Mouse (Mus musculus) midbrain, embryonic 12.5 days (tissue): ENCODE data around the gene Capn3. TPM values are rescaled to one million over a fixed set of nuclear protein-coding genes. Genes with fewer than 3 reads are reported as not detected.

Experiments
- ATAC-seq: fragments of 200-750 bp; cut with Nextera tagmentation; 2 replicates; pipeline ENCODE4 v1.8.0; 2017; ENCODE audit warnings: low read depth, moderate TSS enrichment, moderate library complexity; ENCODE audit not compliant: low FRiP score
- H3K27ac ChIP-seq: fragments of 300-500 bp; sonication (generic); replicated peaks from 2 replicates; pipeline ENCODE4 v1.5.1; 2016; ENCODE audit warnings: mild to moderate bottlenecking
- H3K27me3 ChIP-seq: fragments of 300-500 bp; sonication (generic); 2 replicates; pipeline ENCODE4 v1.6.1; 2016; ENCODE audit warnings: mild to moderate bottlenecking
- H3K36me3 ChIP-seq: fragments of 300-500 bp; sonication (generic); 2 replicates; pipeline ENCODE4 v1.6.1; 2016
- H3K4me1 ChIP-seq: fragments of 300-500 bp; sonication (generic); 2 replicates; pipeline ENCODE4 v1.6.1; 2016
- H3K4me2 ChIP-seq: fragments of 300-500 bp; sonication (generic); replicated peaks from 2 replicates; pipeline ENCODE4 v1.6.1; 2016; ENCODE audit warnings: mild to moderate bottlenecking, moderate library complexity
- H3K4me3 ChIP-seq: fragments of 300-500 bp; sonication (generic); 2 replicates; pipeline ENCODE4 v1.5.1; 2016; ENCODE audit warnings: mild to moderate bottlenecking
- H3K9ac ChIP-seq: fragments of 300-500 bp; sonication (generic); replicated peaks from 2 replicates; pipeline ENCODE4 v1.6.1; 2016; ENCODE audit warnings: mild to moderate bottlenecking, moderate library complexity
- H3K9me3 ChIP-seq: fragments of 300-500 bp; sonication (generic); 2 replicates; pipeline ENCODE4 v1.6.1; 2016; ENCODE audit warnings: mild to moderate bottlenecking
- WGBS: fragments of 180-500 bp; shearing (Covaris S2); methylation state at CpG from one replicate; pipeline ENCODE4 v1.1.7; 2016; 5-methylcytosine and 5-hydroxymethylcytosine counted together
- polyA plus RNA-seq: library from polyadenylated mRNA; unstranded; fragments of >200 nt; fragmentation: Nextera tagmentation; extraction: Ambion mirVana; gene quantifications from 2 replicates; pipeline ENCODE4 v1.2.1, GENCODE M21; 2016

Gene Capn3
- polyA plus RNA-seq, 1 experiment from 2014 or later: 2.5 TPM

DNA sequence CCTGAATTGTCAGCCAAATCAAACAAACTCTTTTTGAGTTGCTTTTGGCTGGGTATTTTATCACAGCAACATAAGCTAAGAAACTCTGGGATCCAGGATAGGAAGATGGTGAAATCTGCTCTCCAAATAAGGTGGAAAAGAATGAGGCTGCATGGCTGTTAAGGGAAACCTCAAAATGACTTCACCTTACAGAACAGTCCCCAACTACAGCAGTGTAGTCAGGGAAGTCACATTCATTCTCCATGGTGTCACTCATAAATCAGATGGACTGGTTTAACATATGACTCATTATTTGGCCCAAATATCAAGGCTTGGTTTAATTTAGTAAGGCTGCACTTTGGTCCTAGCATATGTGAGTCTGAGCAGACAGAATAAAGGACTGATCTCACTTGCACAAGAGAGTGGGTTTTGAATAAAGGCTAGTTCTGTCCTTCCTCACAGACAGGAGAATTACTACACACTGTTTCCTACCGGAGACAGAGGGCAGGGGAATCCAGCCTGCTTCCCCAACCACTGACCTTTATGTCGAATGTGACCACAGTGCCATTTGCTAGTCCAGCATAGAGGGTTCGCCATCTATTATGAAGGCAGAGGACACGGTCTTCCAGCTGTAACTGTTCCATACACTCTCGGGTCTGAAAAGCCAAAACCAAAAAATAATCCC, 62.9 kb downstream of the Capn3 start:
- no peak overlapping the region for H3K27ac ChIP-seq
- ATAC-seq: no peak
- H3K4me1 ChIP-seq: no peaks in the 10 kb centered on the region
- no peak overlapping the region for H3K9ac ChIP-seq
- H3K27me3 ChIP-seq: no peaks in the 10 kb centered on the region
- H3K4me2 ChIP-seq: no peak overlapping the region
- H3K4me3 ChIP-seq: no peak overlapping the region
- peaks cover 91% of the 10 kb centered on the region for H3K36me3 ChIP-seq
- no peaks in the 10 kb centered on the region for H3K9me3 ChIP-seq
- WGBS: 88% methylated on average over 5 of the region's 5 CpGs

DNA sequence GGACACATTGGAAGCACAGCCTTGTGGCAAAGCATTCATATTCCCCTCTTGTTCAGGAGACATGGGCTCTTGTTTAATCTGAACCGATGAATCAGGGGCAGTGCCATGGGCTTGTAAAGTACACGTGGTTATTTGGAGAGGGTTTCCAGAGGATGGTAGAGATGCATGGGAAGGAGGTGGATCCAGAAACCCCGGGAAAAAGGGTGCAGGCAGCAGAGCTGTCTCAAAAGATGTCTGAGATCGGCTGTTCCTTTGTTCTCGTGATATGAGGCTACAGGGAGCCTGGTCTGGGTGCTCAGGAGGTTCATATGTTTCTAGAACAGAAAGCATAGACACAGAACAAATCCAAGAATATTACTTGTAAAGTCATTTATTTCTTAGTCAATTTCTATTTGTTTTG, 71.0 kb downstream of the Capn3 start:
- no peak for ATAC-seq
- no peaks in the 10 kb centered on the region for H3K27me3 ChIP-seq
- WGBS: 91% methylated on average over 5 of the region's 5 CpGs
- H3K4me3 ChIP-seq: no peak overlapping the region
- H3K27ac ChIP-seq: no peak overlapping the region
- H3K9me3 ChIP-seq: no peaks in the 10 kb centered on the region
- no peak overlapping the region for H3K9ac ChIP-seq
- H3K4me2 ChIP-seq: no peak overlapping the region
- peaks cover 94% of the 10 kb centered on the region for H3K36me3 ChIP-seq
- H3K4me1 ChIP-seq: no peaks in the 10 kb centered on the region

DNA sequence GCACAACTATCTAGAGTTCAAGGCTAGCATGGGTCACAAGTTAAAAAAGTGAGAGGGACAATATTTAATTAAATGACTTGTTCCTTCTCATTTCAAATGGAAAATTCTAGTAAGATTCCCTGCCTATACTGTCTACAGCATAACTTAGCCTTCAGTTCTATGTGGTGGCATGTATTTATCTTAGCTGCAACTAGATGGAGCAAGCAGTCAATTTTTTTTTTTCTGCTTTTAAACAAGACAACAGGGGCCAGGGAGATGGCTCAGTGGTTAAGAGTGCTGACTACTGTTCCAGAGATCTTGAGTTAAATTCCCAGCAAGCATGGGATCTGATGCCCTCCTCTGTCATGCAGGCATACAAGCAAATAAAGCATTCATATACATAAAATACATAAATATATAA, 73.7 kb downstream of the Capn3 start:
- no peaks in the 10 kb centered on the region for H3K9me3 ChIP-seq
- H3K4me2 ChIP-seq: no peak overlapping the region
- no peak overlapping the region for H3K27ac ChIP-seq
- H3K36me3 ChIP-seq: peaks cover 88% of the 10 kb centered on the region
- H3K9ac ChIP-seq: no peak overlapping the region
- H3K4me3 ChIP-seq: no peak overlapping the region
- H3K4me1 ChIP-seq: no peaks in the 10 kb centered on the region
- no peak for ATAC-seq
- no peaks in the 10 kb centered on the region for H3K27me3 ChIP-seq

DNA sequence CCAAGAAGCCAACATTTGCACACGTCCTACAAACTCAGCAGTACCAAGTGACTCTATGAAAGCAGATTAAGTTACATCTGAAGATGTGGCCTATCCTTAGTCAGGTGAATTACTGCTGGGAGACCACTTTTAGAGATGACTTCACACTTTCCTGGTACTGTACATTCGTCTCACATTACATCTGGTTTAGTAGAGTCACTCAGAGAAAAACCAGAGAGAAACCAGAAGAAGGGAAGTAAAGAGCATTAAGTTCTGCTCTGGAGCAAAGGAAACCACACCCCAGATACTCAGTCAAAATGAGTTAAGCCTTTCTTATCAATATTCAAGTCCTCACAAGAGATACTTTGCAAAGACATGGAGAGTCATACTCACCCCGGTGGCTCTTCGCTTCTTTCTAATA, 75.4 kb downstream of the Capn3 start:
- ATAC-seq: no peak
- no peak overlapping the region for H3K9ac ChIP-seq
- 95% methylated on average over 4 of the region's 4 CpGs for WGBS
- H3K36me3 ChIP-seq: peaks cover 88% of the 10 kb centered on the region
- no peaks in the 10 kb centered on the region for H3K9me3 ChIP-seq
- H3K4me1 ChIP-seq: no peaks in the 10 kb centered on the region
- no peak overlapping the region for H3K4me3 ChIP-seq
- H3K4me2 ChIP-seq: no peak overlapping the region
- H3K27me3 ChIP-seq: no peaks in the 10 kb centered on the region
- no peak overlapping the region for H3K27ac ChIP-seq

DNA sequence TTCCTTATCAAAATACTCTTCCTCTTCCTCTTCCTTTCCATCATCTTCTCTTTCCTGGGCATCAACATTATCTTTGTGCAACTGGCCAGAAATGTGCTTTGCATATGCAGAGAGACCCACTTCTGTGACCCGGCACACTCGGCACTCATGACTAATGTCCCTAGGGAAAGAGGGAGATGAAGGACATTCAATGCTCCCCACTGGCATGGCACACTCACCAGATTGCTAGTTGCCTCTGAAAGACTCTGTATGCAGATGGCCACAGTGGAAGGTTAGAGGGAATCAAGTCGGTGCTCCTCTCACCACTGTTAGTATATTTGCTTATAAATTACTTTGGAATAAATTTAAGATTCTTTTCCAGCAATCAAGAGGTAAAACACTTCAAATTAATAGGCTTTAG, 83.5 kb downstream of the Capn3 start:
- Histone ChIP-seq H3K9ac (no peak overlapping the region), H3K36me3 (peaks cover 23% of the 10 kb centered on the region), H3K27me3 (no peaks in the 10 kb centered on the region), H3K4me3 (no peak overlapping the region), H3K27ac (0 out of 2 replicates have a peak overlapping the region, but pooled peaks have one; percentile 7), H3K4me1 (0 out of 2 replicates have a peak, but pooled peaks cover 9% of the 10 kb centered on the region), H3K4me2 (no peak overlapping the region), H3K9me3 (no peaks in the 10 kb centered on the region)
- ATAC-seq: no peak
- WGBS: 83% methylated on average over 3 of the region's 3 CpGs

DNA sequence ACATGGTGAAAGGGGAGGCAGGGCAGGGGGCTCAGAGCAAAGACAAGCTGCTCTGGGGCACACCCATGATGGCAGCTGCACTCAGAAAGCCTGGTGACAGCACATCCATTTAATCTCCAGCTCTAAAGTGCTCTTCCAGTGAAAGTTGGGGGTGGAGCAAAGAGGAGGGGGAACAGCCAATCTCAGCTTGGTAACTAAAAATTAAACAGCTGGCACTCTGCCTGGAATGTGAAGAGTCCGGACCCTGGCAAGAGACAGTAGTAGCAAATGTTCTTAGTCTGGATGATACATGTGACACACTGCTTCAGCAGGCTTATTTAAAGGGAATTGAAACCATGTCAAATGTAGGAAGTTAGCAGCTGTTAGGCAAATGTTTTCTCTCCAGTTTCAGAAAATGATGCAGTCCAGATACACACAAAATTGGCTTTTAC, 84.0 kb downstream of the Capn3 start:
- peaks cover 19% of the 10 kb centered on the region for H3K36me3 ChIP-seq
- no peaks in the 10 kb centered on the region for H3K27me3 ChIP-seq
- no peak overlapping the region for H3K4me2 ChIP-seq
- 0 out of 2 replicates have a peak, but pooled peaks have one; percentile 38 for ATAC-seq
- WGBS: 52% methylated on average over 1 of the region's 1 CpGs
- no peak overlapping the region for H3K9ac ChIP-seq
- H3K4me1 ChIP-seq: 0 out of 2 replicates have a peak, but pooled peaks cover 9% of the 10 kb centered on the region
- H3K9me3 ChIP-seq: no peaks in the 10 kb centered on the region
- H3K4me3 ChIP-seq: no peak overlapping the region
- 0 out of 2 replicates have a peak overlapping the region, but pooled peaks have one; percentile 7 for H3K27ac ChIP-seq

DNA sequence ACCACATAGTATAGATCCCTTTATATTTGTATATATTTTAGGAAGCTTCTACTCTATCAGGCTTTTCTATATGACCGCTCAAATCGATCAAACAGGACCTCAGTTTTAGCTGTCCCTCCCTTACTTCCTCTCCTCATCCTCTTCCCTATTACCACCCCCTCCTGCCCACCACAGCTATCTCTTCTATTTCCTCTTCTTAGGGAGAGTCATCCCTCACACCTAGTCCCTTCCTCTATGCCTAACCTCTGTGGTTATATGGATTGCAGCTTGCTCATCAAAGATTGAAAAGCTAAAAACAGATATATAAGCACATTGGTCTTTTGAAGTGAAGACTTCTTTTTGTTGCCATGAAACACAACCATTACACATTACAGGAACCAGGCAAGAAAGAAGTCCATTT, 88.9 kb downstream of the Capn3 start:
- 0 out of 2 replicates have a peak, but pooled peaks cover 3% of the 10 kb centered on the region for H3K4me1 ChIP-seq
- no peak for ATAC-seq
- no peak overlapping the region for H3K4me2 ChIP-seq
- no peak overlapping the region for H3K9ac ChIP-seq
- H3K36me3 ChIP-seq: peaks cover 27% of the 10 kb centered on the region
- H3K4me3 ChIP-seq: no peak overlapping the region
- no peak overlapping the region for H3K27ac ChIP-seq
- 100% methylated on average over 2 of the region's 2 CpGs for WGBS
- H3K27me3 ChIP-seq: no peaks in the 10 kb centered on the region
- H3K9me3 ChIP-seq: no peaks in the 10 kb centered on the region

Other genes with a start within 250 kb of the Capn3 start
- gene Pla2g4e, start 210.7 kb upstream of the Capn3 start, polyA plus RNA-seq: 0.13 and 0.19 TPM in 2 replicates
- not detected in 2 replicates for gene Pla2g4d, start 166.8 kb upstream of the Capn3 start, polyA plus RNA-seq
- gene Pla2g4f, start 141.9 kb upstream of the Capn3 start, polyA plus RNA-seq: 0.06 TPM in 1 of 2 replicates, not detected in the other
- gene Vps39, start 102.9 kb upstream of the Capn3 start, polyA plus RNA-seq: 42.2 and 43.6 TPM in 2 replicates
- 9.9 and 10.0 TPM in 2 replicates for gene Ganc, start 52.1 kb upstream of the Capn3 start, polyA plus RNA-seq
- 7.1 and 9.5 TPM in 2 replicates for gene Tmem87a, start 51.9 kb upstream of the Capn3 start, polyA plus RNA-seq
- gene Zfp106, start 107.8 kb downstream of the Capn3 start, polyA plus RNA-seq: 63.6 and 66.4 TPM in 2 replicates
- gene Snap23, start 111.7 kb downstream of the Capn3 start, polyA plus RNA-seq: 34.9 and 38.1 TPM in 2 replicates
- 33.5 and 35.3 TPM in 2 replicates for gene Haus2, start 153.4 kb downstream of the Capn3 start, polyA plus RNA-seq
- gene Lrrc57, start 153.5 kb downstream of the Capn3 start, polyA plus RNA-seq: 34.5 and 36.3 TPM in 2 replicates
- 4.1 and 5.3 TPM in 2 replicates for gene Stard9, start 173.1 kb downstream of the Capn3 start, polyA plus RNA-seq